Mouse (Mus musculus) lung, adult 2 months (tissue): ENCODE results near the gene Rhobtb3.

Source experiments
- CTCF ChIP-seq: fragments of 200-500 bp; IDR thresholded peaks from 2 replicates; pipeline ENCODE4 v1.5.1; 2011; ENCODE audit warnings: mild to moderate bottlenecking, low read length, control low read depth; ENCODE audit not compliant: insufficient read depth
- POLR2A ChIP-seq: fragments of 200-500 bp; IDR thresholded peaks from 2 replicates; pipeline ENCODE4 v1.6.1; 2011; ENCODE audit warnings: low read depth, mild to moderate bottlenecking, control low read depth, low read length, borderline replicate concordance; ENCODE audit errors: extremely low read depth

DNA sequence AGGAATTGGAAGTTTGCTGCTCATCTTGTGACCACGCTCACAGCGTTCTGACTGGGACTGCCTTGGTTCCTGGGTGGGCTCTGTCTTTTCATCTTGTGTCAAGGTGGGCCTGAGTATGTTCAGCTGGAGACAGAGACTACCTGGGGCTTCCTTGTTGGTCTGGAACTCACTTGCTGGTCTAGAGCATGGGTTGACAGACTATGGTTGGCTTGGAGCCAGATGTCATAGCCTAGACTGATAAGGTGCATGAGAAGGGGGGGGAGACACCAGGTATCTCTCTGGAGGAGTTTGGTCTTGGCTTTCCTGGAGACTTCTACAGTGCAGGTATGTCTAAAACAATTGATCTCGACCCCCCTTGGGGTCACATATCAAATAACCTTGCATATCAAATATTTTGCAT is 90.6 kb downstream of the Rhobtb3 start:
- TF ChIP-seq CTCF: no peak
- TF ChIP-seq POLR2A: no peak
